Mouse (Mus musculus) lung, adult 2 months (tissue): Measurements from ENCODE around the gene Elovl7.

Experiments
- CTCF ChIP-seq: fragments of 200-500 bp; IDR thresholded peaks from 2 replicates; pipeline ENCODE4 v1.5.1; 2011; ENCODE audit warnings: mild to moderate bottlenecking, low read length, control low read depth; ENCODE audit not compliant: insufficient read depth
- POLR2A ChIP-seq: fragments of 200-500 bp; IDR thresholded peaks from 2 replicates; pipeline ENCODE4 v1.6.1; 2011; ENCODE audit warnings: low read depth, mild to moderate bottlenecking, control low read depth, low read length, borderline replicate concordance; ENCODE audit errors: extremely low read depth

GRCm38 (mm10) chr13:108316487-108316903, 102.3 kb downstream of the Elovl7 start:
- TF ChIP-seq CTCF: no peak
- TF ChIP-seq POLR2A: no peak
